Mouse (Mus musculus): ENCODE measurements around the gene Kmt2a.

The Kmt2a gene

DNA sequence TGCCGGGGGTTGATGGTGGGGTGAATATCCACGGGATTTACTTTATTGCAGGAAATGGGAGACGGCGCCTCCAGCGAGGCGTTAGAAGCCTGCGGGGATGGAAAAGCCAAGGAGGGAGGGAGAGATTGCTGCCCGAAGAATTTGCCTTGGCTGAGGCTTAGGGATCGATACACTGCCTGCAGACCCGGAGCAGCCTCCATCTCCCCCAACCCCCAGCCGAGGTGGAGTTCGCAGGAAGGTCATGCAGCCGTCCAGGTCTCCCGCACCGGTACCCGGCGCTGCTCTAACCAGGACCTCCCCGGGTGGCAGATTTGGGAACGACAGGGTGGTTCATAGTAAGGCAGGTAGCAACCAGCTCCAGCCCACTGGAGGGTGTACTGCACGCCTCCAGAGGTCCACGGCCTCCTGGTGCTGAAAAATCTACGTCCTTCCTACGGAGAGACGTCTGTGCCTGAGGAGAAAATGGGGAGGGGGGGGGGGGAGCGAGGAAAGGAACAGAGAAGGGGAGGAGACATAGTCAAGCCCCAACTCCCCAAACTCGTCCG, 1.4 kb upstream of the Kmt2a start:
- in situ Hi-C loops (cut with MboI; ENCODE audit: low pct_unique_long_range_greater_than_20kb in 1 of 2, low sequenced_read_pairs in 2 of 2, unreplicated experiment in 1 of 2) = no loop called here

DNA sequence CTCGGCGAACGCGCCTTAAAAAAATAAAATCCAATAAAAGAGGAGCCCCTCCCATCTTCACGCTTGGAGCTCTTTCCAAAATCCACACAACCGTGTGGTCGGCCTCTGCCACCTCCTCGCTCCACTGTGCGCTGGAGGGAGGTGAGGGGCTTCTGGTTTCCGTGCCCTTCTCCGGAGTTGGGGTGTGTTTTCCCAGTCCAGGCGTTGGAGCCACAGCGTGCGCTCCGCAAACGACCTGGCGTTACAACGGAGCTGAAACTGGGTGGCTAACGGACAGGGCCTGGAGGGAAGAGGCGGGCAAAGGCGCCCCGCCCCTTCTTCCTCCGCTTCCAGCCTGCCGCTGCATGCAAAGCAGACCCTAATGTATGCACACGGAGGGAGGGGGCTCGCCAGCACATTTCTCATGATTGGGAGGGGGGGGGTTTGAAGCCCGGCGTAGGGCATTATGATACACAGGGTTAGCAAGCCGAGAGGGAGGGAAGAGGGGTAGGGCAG, 892 bp upstream of the Kmt2a start:
- in situ Hi-C loops (cut with MboI; ENCODE audit: low pct_unique_long_range_greater_than_20kb in 1 of 2, low sequenced_read_pairs in 2 of 2, unreplicated experiment in 1 of 2) = no loop called here

DNA sequence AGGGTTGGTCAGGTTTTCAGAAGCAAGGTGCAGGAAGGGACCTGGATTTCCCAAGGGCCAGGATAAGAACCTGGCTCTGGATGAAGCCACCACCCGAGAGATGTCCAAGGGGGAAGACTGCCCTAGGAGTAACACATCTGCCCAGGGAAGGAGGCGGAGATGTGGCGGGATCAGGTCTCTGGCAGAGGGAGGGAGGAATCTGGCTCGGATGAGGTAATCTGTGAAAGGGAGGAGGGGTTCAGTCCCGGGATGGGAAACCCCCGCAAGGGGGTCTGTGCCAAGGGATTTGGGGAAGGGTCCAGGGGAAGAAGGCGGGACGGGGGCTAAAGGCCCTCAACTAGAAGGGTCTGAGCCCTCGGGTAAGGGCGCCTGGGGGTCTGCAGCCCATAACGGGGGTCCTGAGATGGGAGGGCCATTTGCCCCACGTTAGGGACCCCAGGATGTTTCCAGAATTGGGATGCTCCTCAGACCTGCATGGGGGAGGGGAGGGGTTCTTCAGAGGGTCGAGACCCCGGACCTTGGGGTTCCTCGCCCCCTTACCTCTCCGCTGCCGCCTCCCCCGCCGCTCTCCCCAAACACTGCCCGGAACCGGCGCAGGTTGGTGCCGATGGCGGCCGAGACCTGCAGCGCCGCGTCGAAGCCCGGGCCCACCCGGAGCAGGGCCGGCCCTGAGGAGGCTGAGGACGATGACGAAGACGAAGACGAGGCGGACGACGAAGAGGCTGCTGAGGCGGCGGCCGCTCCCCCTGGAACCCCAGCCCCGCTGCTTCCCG, 601 bp downstream of the Kmt2a start:
- in situ Hi-C loops (cut with MboI; ENCODE audit: low pct_unique_long_range_greater_than_20kb in 1 of 2, low sequenced_read_pairs in 2 of 2, unreplicated experiment in 1 of 2) = no loop called here

DNA sequence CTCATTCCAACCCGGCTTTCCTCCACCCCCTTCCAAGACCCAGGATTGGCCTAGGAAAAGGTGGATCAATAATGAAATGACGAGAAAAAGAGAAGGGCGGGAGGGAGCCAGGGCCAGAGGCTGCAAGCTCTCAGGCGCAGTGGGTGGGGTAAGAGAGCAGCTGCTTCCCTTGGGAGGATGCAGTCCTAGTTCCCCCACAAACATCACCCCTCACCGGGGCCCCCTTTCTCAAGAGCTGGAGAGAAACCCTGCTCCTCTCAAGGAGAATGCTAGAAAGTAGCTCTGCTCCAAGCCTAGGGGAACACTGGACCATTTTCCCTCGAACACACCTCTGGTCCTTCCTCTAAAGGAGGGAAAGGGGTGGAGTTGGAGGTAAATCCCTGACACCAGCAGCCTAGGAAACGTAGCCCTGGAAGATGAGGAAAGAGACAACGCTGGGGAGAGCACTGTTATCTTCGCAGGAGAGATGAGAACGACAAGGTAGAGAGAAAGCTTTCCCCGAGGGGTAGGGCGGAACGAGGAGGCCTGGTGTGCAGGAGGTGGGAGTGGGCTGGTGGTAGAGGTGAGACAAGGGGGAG, 1.3 kb downstream of the Kmt2a start:
- in situ Hi-C loops (cut with MboI; ENCODE audit: low pct_unique_long_range_greater_than_20kb in 1 of 2, low sequenced_read_pairs in 2 of 2, unreplicated experiment in 1 of 2) = no loop called here

DNA sequence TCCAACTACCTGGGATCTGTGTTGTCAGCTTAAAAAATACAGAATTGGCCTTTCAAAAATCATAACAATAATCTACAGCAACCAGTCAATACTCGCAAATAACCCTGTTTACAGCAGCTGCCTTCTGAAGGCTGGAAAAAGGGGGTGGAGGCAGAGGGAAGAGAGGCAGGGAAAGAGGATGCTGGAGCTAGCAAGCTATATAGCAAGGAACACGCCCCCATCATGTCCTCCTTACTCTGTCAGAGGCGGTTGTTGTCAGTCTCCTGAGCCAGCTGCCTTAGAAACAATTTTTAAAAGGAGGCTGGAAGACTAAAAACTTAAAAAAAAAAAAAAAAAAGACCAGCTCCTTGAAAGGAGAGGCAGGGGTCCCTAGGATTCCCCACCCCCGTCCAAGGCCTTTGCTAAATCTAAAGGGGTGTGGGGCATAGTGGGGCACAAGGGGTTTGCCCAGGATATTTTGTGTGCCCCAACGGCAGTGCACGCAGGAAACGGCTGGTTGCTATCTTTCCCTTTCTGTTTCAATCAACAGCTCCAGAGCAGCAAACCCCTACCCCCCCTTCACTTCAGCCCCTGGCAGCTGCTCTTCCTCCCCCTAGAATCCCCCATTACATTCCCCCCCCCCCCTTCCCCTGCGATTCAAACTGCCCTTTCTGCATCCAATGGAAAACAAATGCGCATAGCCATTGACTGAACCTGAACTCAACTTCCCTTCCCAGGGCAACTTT, 2.2 kb downstream of the Kmt2a start:
- in situ Hi-C loops (cut with MboI; ENCODE audit: low pct_unique_long_range_greater_than_20kb in 1 of 2, low sequenced_read_pairs in 2 of 2, unreplicated experiment in 1 of 2) = no loop called here

DNA sequence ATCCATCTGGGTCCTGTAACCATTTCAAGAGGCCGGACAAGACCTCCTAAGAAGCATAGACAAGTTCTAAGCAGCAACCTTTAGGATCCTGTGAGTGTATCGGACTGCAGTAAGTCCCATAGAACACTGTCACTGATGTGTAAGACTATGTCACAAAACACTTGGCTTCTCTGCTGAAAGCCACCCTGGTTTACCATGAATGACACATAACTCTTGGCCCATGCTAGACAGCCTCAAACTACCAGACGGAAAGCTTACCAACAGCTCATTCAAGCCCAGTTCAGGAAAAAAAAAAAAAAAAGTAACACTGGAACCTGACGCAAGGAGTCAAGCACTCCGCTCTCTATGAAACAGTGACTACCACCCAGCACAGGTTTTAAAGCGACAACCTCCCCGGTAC, 3.4 kb downstream of the Kmt2a start:
- in situ Hi-C loops (cut with MboI; ENCODE audit: low pct_unique_long_range_greater_than_20kb in 1 of 2, low sequenced_read_pairs in 2 of 2, unreplicated experiment in 1 of 2) = no loop called here

DNA sequence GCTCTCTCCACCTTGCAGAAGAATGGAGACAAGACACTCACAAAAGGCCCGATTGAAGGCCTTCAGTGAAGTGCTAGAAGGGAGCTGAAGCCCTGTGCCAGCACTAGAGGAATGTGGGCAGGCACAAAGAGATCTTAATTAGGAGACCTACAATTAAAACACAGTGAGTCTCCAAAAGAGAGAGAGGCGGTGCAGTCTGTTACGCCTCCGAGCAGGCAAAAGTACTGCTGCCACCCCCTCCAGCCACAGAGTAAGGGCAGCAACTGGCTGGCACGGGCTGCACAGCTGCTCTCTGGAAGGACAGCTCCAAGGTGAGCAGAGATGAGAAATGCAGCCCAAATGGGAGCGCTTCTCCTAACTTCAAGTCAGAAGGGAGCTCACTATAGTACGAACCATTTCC, 5.6 kb downstream of the Kmt2a start:
- in situ Hi-C loops (cut with MboI; ENCODE audit: low pct_unique_long_range_greater_than_20kb in 1 of 2, low sequenced_read_pairs in 2 of 2, unreplicated experiment in 1 of 2) = no loop called here

DNA sequence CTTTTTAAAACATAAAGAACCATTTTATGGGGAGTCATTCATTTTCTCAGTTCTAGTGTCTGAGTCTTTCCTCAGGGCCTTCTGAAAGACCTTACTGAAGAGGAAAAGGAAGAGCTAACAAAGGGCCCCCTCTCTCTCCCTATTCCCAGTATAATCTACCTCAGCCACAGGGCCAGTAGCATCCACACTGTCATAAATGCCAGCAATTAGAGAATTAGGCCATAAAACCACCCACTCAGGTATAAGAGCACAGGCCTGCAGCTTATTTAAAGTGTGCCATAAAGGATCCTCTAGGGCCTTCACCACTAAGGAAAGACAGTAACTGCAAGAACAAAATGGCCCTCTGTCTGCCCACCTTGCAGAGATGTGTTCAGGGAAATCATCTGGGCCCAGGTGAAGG, 6.9 kb downstream of the Kmt2a start:
- in situ Hi-C loops (cut with MboI; ENCODE audit: low pct_unique_long_range_greater_than_20kb in 1 of 2, low sequenced_read_pairs in 2 of 2, unreplicated experiment in 1 of 2) = no loop called here

DNA sequence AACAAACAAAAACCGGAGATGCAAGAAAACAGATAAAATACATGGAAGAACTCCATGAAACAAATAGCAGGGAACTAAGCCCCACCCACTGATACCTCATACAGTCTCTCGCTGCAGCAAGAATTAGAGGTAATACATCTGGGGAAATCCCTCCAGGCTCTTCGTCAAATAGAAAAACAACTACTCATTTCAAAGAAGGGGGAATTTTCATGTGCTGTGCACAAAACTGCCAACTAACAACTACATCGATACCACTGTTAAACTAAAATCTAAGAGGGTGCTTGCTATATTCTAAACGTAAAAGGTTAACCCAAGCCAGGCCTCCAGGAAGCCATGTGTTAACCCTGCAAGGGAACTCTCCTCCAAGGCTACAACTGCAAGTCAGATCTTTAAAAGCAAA, 7.4 kb downstream of the Kmt2a start:
- in situ Hi-C loops (cut with MboI; ENCODE audit: low pct_unique_long_range_greater_than_20kb in 1 of 2, low sequenced_read_pairs in 2 of 2, unreplicated experiment in 1 of 2) = no loop called here

DNA sequence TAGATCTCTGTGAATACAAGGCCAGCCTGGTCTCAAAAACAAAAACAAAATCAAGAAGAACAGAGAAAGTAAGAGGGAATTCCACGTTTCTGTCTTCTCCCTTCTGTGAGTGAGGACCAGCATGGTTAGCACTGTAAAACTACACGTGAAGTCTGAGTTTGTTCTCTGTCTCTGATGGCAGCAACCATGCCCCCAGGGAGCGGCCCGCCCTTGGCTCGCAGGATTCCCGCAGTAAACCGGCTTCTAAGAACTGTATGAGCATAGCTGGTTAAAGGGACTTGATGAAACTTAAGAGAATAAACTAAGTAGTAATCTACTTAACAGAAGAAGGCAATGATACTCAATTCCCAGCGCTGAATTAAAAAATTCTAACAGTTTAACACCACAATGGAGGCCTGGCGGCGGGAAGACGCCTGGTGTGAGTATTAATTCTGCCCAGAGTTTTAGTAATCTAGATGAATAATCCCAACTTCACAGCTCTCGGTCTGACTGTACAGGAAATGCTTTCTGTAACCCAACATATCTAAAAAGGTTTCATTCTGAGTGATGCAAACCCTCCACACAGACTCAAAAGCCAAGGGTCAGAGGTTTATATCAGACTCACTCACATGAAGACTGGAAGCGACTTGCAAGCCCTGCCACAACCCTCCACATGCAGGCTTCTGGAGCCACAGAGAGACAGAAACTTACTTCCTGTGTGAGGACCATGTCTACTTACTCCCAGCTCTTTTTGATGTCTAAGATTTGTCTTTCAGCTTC, 12.6 kb downstream of the Kmt2a start:
- in situ Hi-C loops (cut with MboI; ENCODE audit: low pct_unique_long_range_greater_than_20kb in 1 of 2, low sequenced_read_pairs in 2 of 2, unreplicated experiment in 1 of 2) = no loop called here

DNA sequence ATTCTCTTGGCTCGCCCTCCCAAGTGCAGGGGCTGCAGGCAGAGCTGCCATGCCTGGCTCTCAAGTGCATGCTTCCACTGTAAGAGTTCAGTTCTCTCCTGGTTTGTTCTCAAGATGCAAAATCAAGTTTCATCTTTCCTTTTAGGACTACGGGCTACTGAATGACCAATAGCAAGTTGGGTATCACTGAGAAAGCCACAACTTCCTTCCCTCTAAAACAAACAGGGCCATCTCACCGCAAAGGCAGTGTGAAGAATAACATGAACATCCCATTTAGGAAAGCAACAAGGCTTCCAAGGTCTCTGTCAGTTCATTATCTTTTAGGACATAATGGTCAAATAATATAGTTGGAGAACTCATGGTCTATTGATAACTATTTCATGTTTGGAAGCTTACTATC, 13.4 kb downstream of the Kmt2a start:
- in situ Hi-C loops (cut with MboI; ENCODE audit: low pct_unique_long_range_greater_than_20kb in 1 of 2, low sequenced_read_pairs in 2 of 2, unreplicated experiment in 1 of 2) = no loop called here

DNA sequence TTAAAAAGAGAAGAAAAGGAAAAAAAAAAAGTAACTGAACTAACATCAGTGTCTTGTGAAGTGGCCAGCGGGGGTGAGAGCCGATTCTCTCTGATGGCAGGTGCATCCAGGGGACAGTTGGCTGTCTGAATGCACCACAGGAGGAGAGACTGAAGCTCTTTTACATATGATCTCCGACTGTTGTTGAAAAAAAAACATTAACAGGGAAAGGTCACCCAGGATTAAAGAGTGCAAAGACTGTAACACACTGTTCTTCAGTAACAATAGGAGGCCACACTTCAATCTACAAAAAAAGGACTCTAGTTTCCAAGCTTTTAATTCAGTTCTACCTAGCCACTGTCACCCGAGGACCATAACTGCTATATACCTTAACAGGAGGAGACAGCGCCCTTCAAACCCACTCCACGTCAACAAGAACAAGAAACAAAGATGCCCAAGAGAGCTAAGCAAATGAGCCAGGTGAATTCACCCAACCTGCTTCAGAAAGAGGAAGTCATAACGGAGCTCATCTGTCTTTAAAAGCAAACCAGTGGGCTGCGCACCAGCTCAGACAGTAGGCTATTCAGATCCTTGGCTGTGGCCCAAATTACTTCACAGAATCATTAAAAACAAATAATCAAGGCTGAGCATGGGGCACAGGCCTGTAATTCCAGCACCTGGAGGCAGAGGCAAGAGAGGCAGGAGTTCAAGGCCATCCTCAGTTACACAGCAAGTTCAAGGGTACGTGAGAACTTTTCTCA, 14.4 kb downstream of the Kmt2a start:
- in situ Hi-C loops (cut with MboI; ENCODE audit: low pct_unique_long_range_greater_than_20kb in 1 of 2, low sequenced_read_pairs in 2 of 2, unreplicated experiment in 1 of 2) = no loop called here

DNA sequence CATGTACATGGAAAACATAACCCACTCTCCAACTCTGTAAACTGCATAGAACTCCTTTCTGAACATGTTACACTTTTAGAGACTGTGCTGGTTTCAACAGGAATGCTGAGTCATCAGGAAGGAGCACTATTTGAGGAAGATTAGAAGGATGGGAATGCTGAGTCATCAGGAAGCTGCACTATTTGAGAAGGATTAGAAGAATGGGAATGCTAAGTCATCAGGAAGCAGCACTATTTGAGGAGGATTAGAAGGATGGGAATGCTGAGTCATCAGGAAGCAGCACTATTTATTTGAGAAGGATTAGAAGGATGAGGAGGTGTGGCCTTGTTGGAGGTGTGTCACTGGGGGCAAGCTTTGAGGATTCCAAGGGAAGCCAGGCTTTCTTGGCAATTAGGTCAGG, 20.0 kb downstream of the Kmt2a start:
- in situ Hi-C loops (cut with MboI; ENCODE audit: low pct_unique_long_range_greater_than_20kb in 1 of 2, low sequenced_read_pairs in 2 of 2, unreplicated experiment in 1 of 2) = no loop called here

DNA sequence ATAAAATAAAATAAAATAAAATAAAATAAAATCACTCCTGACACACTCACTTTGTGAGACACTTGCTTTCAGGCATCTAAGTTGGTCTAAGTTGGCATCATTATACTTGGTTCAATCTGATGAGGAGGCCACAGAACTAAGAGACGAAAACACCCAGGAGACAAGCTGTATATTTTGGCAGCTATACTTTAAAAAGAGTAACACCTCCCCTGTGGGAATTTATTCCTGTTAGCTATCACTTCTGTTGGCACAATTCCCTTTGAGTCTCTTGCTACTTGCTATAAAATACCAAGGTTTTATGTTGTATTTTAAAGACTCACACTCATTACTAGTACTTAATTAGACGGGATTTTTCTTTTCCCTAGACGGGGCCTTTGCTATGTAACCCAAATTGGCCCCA, 22.4 kb downstream of the Kmt2a start:
- in situ Hi-C loops (cut with MboI; ENCODE audit: low pct_unique_long_range_greater_than_20kb in 1 of 2, low sequenced_read_pairs in 2 of 2, unreplicated experiment in 1 of 2) = no loop called here

DNA sequence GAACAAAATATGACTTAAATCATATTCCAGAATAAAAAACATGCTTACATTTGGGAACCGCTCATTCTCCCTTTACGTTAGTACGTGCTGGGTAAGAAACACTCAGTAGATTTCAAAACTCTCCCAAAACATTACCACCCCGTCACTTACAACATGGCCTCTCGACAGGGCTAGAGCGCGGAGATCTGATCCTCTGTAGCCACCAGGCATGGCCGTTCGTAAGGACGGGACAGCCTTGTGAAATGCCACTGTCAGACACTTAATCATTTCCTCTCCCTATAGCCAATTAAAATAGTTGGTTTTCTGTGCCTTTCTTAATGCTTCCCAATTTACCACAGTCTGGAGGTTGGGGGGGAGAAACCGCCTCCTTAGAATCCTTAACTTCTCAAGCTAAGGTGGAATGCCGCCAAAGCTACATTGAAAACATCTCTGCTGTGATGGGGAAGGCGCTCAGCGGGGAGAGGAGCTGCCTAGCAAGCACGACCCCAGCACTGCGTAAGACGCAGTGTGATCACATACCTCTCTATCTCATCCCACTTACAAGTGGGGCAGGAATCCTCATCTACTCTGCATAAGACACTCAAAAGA, 23.6 kb downstream of the Kmt2a start:
- in situ Hi-C loops (cut with MboI; ENCODE audit: low pct_unique_long_range_greater_than_20kb in 1 of 2, low sequenced_read_pairs in 2 of 2, unreplicated experiment in 1 of 2) = no loop called here

DNA sequence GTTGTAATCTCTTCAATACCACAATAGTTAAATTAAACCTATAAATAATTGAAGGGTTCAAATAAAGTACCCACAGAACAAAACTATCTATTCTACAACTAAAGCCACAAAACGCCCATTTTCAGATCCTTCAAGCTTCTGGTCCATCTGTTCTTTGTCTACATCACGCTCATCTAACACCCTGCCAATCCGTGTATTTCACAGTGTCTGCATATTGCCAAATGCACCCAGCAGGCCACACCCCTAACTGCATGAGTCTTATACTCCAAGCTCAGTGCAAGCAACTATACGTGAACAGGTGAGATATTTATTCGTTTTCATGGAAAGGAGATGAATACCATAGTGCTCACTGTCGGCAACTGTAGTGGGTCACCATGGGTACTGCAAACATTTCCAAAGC, 25.9 kb downstream of the Kmt2a start:
- in situ Hi-C loops (cut with MboI; ENCODE audit: low pct_unique_long_range_greater_than_20kb in 1 of 2, low sequenced_read_pairs in 2 of 2, unreplicated experiment in 1 of 2) = no loop called here

DNA sequence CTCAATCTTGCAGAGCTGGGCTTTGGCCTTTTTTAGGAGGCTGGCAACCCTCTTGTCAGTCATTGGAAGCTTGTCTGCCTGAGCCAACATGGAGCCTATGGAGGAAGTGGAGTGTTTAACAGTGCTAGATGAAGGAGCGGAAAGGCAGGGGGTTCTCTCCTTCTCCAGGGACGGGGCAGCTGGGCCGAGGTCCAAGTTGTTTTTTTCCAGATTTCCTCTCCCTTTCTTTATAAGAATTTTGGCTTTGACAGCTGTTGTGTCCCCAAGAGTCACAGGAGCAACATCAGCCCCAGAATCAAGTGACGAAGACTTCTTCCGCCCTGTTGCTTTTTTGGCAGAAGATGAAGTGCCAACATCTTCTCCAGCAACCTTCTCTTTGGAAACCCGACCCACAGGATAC, 33.6 kb downstream of the Kmt2a start:
- in situ Hi-C loops (cut with MboI; ENCODE audit: low pct_unique_long_range_greater_than_20kb in 1 of 2, low sequenced_read_pairs in 2 of 2, unreplicated experiment in 1 of 2) = no loop called here

DNA sequence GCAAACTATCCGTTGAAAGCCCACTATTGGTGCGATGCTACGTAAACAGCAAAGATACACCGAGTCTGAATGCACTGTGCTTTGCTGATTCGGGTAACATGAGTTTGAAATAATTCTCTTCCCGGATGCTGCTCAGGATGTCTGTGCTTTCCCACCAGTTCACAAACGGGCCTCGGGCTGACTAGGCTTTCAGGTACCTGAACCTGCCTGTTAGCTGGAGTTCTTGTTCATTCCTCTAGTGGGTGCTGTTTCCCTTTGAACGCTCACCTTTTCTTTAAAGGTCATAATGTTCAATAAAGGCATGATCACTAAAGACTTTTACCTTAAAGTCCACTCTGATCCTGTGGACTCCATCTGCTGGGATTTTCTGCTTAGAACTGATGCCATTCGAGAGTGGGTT, 39.9 kb downstream of the Kmt2a start:
- in situ Hi-C loops (cut with MboI; ENCODE audit: low pct_unique_long_range_greater_than_20kb in 1 of 2, low sequenced_read_pairs in 2 of 2, unreplicated experiment in 1 of 2) = no loop called here

Measured in mouse embryonic stem cell (cell line).